Mouse (Mus musculus) intestine, postnatal 0 days (tissue): ENCODE data around the gene Ifitm10. TPM values are rescaled to one million over a fixed set of nuclear protein-coding genes. Genes with fewer than 3 reads are reported as not detected.
A peak's percentile ranks its signal among the peaks of the same experiment; 100 is the strongest.

Experiments used
- ATAC-seq: fragments of 200-750 bp; cut with Nextera tagmentation; 2 replicates; pipeline ENCODE4 v1.8.0; 2017; ENCODE audit warnings: mild to moderate bottlenecking, moderate TSS enrichment, moderate library complexity
- H3K27ac ChIP-seq: fragments of 300-500 bp; sonication (generic); 2 replicates; pipeline ENCODE4 v1.5.1; 2014; ENCODE audit warnings: mild to moderate bottlenecking, low read depth, low read length, moderate library complexity
- H3K27me3 ChIP-seq: fragments of 300-500 bp; sonication (generic); replicated peaks from 2 replicates; pipeline ENCODE4 v1.6.1; 2014; ENCODE audit warnings: low read length, mixed read lengths; ENCODE audit not compliant: control insufficient read depth, insufficient read depth
- H3K36me3 ChIP-seq: fragments of 300-500 bp; sonication (generic); 2 replicates; pipeline ENCODE4 v1.6.1; 2014; ENCODE audit warnings: mild to moderate bottlenecking, moderate library complexity; ENCODE audit not compliant: control insufficient read depth, insufficient read depth
- H3K4me1 ChIP-seq: fragments of 300-500 bp; sonication (generic); replicated peaks from 2 replicates; pipeline ENCODE4 v1.6.1; 2014; ENCODE audit warnings: antibody characterized with exemption, low read length, mixed read lengths; ENCODE audit not compliant: control insufficient read depth, insufficient read depth
- H3K4me2 ChIP-seq: fragments of 300-500 bp; sonication (generic); replicated peaks from 2 replicates; pipeline ENCODE4 v1.6.1; 2014; ENCODE audit warnings: low read depth, mild to moderate bottlenecking, moderate library complexity
- H3K4me3 ChIP-seq: fragments of 300-500 bp; sonication (generic); 2 replicates; pipeline ENCODE4 v1.5.1; 2014; ENCODE audit warnings: low read depth, low read length
- H3K9ac ChIP-seq: fragments of 300-500 bp; sonication (generic); 2 replicates; pipeline ENCODE4 v1.6.1; 2014; ENCODE audit warnings: mild to moderate bottlenecking, low read depth, low read length
- H3K9me3 ChIP-seq: fragments of 300-500 bp; sonication (generic); 2 replicates; pipeline ENCODE4 v1.6.1; 2016; ENCODE audit warnings: mixed run types; ENCODE audit not compliant: control insufficient read depth
- CTCF ChIP-seq: sonication (generic); IDR thresholded peaks from 2 replicates; pipeline ENCODE4 v1.5.1; 2016; ENCODE audit warnings: low read depth, mild to moderate bottlenecking, control low read depth, antibody characterized with exemption, moderate library complexity
- whole genome bisulfite sequencing: fragments of 180-500 bp; shearing (Covaris S2); extraction: QIAGEN DNeasy Blood & Tissue Kit; methylation state at CpG from one replicate; pipeline ENCODE4 v1.1.7; 2014; 5-methylcytosine and 5-hydroxymethylcytosine counted together
- polyA plus RNA-seq: library from polyadenylated mRNA; unstranded; fragments of >200 nt; fragmentation: Nextera tagmentation; extraction: Ambion mirVana; gene quantifications from 2 replicates; pipeline ENCODE4 v1.2.1, GENCODE M21; 2015

Ifitm10 gene
- polyA plus RNA-seq, 1 experiment from 2014 or later = 1.6 TPM

GRCm38 (mm10) chr7:142373039-142373438, 514 bp downstream of the Ifitm10 start:
- Histone ChIP-seq H3K27ac (no peak overlapping the region), H3K27me3 (peaks cover 29% of the 10 kb centered on the region), H3K9ac (no peak overlapping the region), H3K4me3 (no peak overlapping the region), H3K9me3 (no peaks in the 10 kb centered on the region), H3K36me3 (peaks cover 26% of the 10 kb centered on the region; the same call in 1 of the 2 replicates), H3K4me2 (no peak overlapping the region), H3K4me1 (no peaks in the 10 kb centered on the region)
- TF ChIP-seq CTCF = no peak
- 78% methylated on average over 5 of the region's 5 CpGs for WGBS
- ATAC-seq = no peak

- Histone ChIP-seq H3K27ac (no peak overlapping the region), H3K36me3 (peaks cover 15% of the 10 kb centered on the region; the same call in 1 of the 2 replicates), H3K4me2 (peak overlapping the region; percentile 63), H3K4me1 (no peaks in the 10 kb centered on the region), H3K27me3 (peaks cover 29% of the 10 kb centered on the region), H3K9ac (no peak overlapping the region), H3K9me3 (no peaks in the 10 kb centered on the region), H3K4me3 (peak overlapping the region; percentile 35)
- 2% methylated on average over 54 of the region's 64 CpGs for WGBS
- no peak for TF ChIP-seq CTCF
- ATAC-seq = no peak
Observed at GRCm38 (mm10) chr7:142371768-142372661, 1.5 kb downstream of the Ifitm10 start.

- no peaks in the 10 kb centered on the region for H3K4me1 ChIP-seq
- peaks cover 29% of the 10 kb centered on the region for H3K27me3 ChIP-seq
- 19% methylated on average over 11 of the region's 11 CpGs for WGBS
- H3K36me3 ChIP-seq = peaks cover 9% of the 10 kb centered on the region; the same call in 1 of the 2 replicates
- no peak for TF ChIP-seq CTCF
- peak overlapping the region; percentile 35 for H3K4me3 ChIP-seq
- H3K27ac ChIP-seq = no peak overlapping the region
- no peaks in the 10 kb centered on the region for H3K9me3 ChIP-seq
- no peak for ATAC-seq
- peak overlapping the region; percentile 63 for H3K4me2 ChIP-seq
- H3K9ac ChIP-seq = no peak overlapping the region
Observed at GRCm38 (mm10) chr7:142371398-142371767, 2.2 kb downstream of the Ifitm10 start.

- Histone ChIP-seq H3K9ac (no peak overlapping the region), H3K4me3 (no peak overlapping the region), H3K27me3 (peaks cover 29% of the 10 kb centered on the region), H3K36me3 (peaks cover 4% of the 10 kb centered on the region; the same call in 1 of the 2 replicates), H3K27ac (no peak overlapping the region), H3K9me3 (no peaks in the 10 kb centered on the region), H3K4me2 (no peak overlapping the region), H3K4me1 (no peaks in the 10 kb centered on the region)
- no peak for ATAC-seq
- TF ChIP-seq CTCF = no peak
- WGBS = 81% methylated on average over 18 of the region's 18 CpGs
Observed at GRCm38 (mm10) chr7:142370937-142371336, 2.6 kb downstream of the Ifitm10 start.

- 60% methylated on average over 6 of the region's 6 CpGs for WGBS
- Histone ChIP-seq H3K36me3 (no peaks in the 10 kb centered on the region), H3K27me3 (peaks cover 29% of the 10 kb centered on the region), H3K4me2 (no peak overlapping the region), H3K4me1 (no peaks in the 10 kb centered on the region), H3K27ac (no peak overlapping the region), H3K9ac (no peak overlapping the region), H3K4me3 (no peak overlapping the region), H3K9me3 (no peaks in the 10 kb centered on the region)
- no peak for TF ChIP-seq CTCF
- no peak for ATAC-seq
Observed at GRCm38 (mm10) chr7:142369820-142370219, 3.7 kb downstream of the Ifitm10 start.

GRCm38 (mm10) chr7:142368856-142369255, 4.7 kb downstream of the Ifitm10 start:
- no peaks in the 10 kb centered on the region for H3K36me3 ChIP-seq
- no peak for ATAC-seq
- 75% methylated on average over 2 of the region's 2 CpGs for WGBS
- no peak for TF ChIP-seq CTCF
- no peak overlapping the region for H3K4me3 ChIP-seq
- H3K4me1 ChIP-seq = no peaks in the 10 kb centered on the region
- H3K9me3 ChIP-seq = no peaks in the 10 kb centered on the region
- peaks cover 29% of the 10 kb centered on the region for H3K27me3 ChIP-seq
- no peak overlapping the region for H3K27ac ChIP-seq
- no peak overlapping the region for H3K4me2 ChIP-seq
- no peak overlapping the region for H3K9ac ChIP-seq
